Mouse (Mus musculus) kidney, embryonic 16.5 days (tissue): ENCODE data around the gene Slc26a11. TPM values are rescaled to one million over a fixed set of nuclear protein-coding genes. Genes with fewer than 3 reads are reported as not detected.
"Not testable (repeated sequence)": the region's sequence is repeated elsewhere in the genome, so short reads cannot be mapped to it uniquely, and the experiment has no call there.

ENCODE experiments used
- ATAC-seq: fragments of 200-750 bp; cut with Nextera tagmentation; 2 replicates; pipeline ENCODE4 v1.8.0; 2017; ENCODE audit warnings: moderate TSS enrichment; ENCODE audit not compliant: low FRiP score, low TSS enrichment
- H3K27ac ChIP-seq: fragments of 300-500 bp; sonication (generic); 2 replicates; pipeline ENCODE4 v1.5.1; 2014; ENCODE audit warnings: low read length
- H3K27me3 ChIP-seq: fragments of 300-500 bp; sonication (generic); 2 replicates; pipeline ENCODE4 v1.6.1; 2014; ENCODE audit warnings: low read length, control low read depth, mixed read lengths; ENCODE audit not compliant: insufficient read depth
- H3K36me3 ChIP-seq: fragments of 300-500 bp; sonication (generic); 2 replicates; pipeline ENCODE4 v1.6.1; 2014; ENCODE audit warnings: low read length, control low read depth, mixed read lengths; ENCODE audit not compliant: insufficient read depth
- H3K4me1 ChIP-seq: fragments of 300-500 bp; sonication (generic); 2 replicates; pipeline ENCODE4 v1.6.1; 2014; ENCODE audit warnings: low read length, control low read depth, mixed read lengths; ENCODE audit not compliant: insufficient read depth
- H3K4me2 ChIP-seq: fragments of 300-500 bp; sonication (generic); replicated peaks from 2 replicates; pipeline ENCODE4 v1.6.1; 2014; ENCODE audit warnings: low read depth, low read length
- H3K4me3 ChIP-seq: fragments of 300-500 bp; sonication (generic); 2 replicates; pipeline ENCODE4 v1.5.1; 2014; ENCODE audit warnings: mild to moderate bottlenecking, low read length
- H3K9ac ChIP-seq: fragments of 300-500 bp; sonication (generic); replicated peaks from 2 replicates; pipeline ENCODE4 v1.6.1; 2014; ENCODE audit warnings: low read length
- H3K9me3 ChIP-seq: fragments of 300-500 bp; sonication (generic); 2 replicates; pipeline ENCODE4 v1.6.1; 2016; ENCODE audit warnings: low read length, control low read depth
- WGBS: fragments of 180-500 bp; shearing (Covaris S2); extraction: QIAGEN DNeasy Blood & Tissue Kit; methylation state at CpG from one replicate; pipeline ENCODE4 v1.1.7; 2014; 5-methylcytosine and 5-hydroxymethylcytosine counted together
- polyA plus RNA-seq: library from polyadenylated mRNA; unstranded; fragments of >200 nt; fragmentation: Nextera tagmentation; extraction: Ambion mirVana; gene quantifications from 2 replicates; pipeline ENCODE4 v1.2.1, GENCODE M21; 2015

Slc26a11 gene
- polyA plus RNA-seq, 1 experiment from 2014 or later = 12.5 TPM

DNA sequence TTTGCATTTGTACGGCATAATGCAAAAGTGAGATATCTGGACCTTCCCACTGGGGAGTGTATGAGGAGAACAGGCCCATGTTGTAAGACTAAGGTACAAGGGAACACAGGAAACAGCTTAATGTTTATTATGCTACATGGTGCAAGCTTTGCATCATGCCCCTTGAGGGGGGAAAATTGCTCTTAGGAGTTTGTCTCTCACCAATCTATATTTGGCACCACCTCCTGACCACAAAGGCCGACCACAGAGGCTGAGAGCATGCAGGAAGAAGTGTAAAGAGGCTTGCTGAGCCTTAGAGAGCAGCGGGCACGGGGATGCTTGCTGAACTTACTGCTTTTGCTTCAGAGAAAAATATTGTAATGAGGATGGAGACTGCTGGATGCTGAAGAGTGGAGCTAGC is 29.5 kb downstream of the Slc26a11 start:
- peaks cover 5% of the 10 kb centered on the region for H3K27me3 ChIP-seq
- H3K9me3 ChIP-seq = no peaks in the 10 kb centered on the region
- no peak overlapping the region for H3K9ac ChIP-seq
- peaks cover 6% of the 10 kb centered on the region for H3K4me1 ChIP-seq
- no peak overlapping the region for H3K27ac ChIP-seq
- 87% methylated on average over 4 of the region's 4 CpGs for WGBS
- no peak overlapping the region for H3K4me3 ChIP-seq
- H3K36me3 ChIP-seq = no peaks in the 10 kb centered on the region
- H3K4me2 ChIP-seq = no peak overlapping the region
- ATAC-seq = no peak

DNA sequence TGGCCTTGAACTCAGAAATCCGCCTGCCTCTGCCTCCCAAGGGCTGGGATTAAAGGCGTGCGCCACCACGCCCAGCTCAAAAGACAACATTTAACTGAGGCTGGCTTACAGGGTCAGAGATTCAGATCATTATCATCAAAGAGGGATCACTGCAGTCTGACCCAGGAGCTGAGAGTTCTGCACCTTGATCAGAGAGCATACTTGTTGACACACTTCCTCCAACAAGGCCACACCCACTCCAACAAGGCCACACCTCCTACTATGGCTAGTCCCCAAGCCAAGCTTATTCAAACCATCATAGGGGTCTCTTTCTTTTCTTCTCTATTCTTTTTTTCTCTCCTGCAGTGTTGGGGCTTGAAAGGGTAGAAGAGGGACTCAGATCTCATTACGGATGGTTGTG is 30.9 kb downstream of the Slc26a11 start:
- Histone ChIP-seq H3K9me3 (no peaks in the 10 kb centered on the region), H3K27me3 (peaks cover 5% of the 10 kb centered on the region), H3K4me2 (no peak overlapping the region), H3K36me3 (no peaks in the 10 kb centered on the region), H3K4me1 (peaks cover 13% of the 10 kb centered on the region), H3K27ac (no peak overlapping the region), H3K9ac (no peak overlapping the region), H3K4me3 (no peak overlapping the region)
- WGBS = over 99% methylated on average over 5 of the region's 5 CpGs
- no peak for ATAC-seq

DNA sequence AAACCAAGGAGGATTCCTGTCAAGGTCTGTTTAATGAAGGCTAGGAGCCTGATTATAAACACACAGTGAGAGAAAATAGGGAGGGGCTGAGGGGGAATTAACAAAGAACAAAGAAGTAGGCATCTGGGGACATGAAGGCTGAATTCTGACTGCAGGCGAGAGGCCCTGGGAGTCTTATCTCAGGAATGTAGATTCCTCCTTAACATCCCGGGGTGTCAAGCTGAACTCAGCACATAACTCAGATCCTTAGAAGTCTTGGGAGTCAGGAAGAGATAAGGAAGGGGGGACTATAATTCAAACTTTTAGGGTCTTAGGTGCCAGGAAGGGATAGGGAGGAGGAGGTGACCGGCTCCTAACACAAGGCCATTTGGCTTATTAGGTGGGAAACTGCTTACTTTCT is 31.9 kb downstream of the Slc26a11 start:
- not testable (repeated sequence) for H3K27ac ChIP-seq, H3K4me2 ChIP-seq, H3K27me3 ChIP-seq, H3K9me3 ChIP-seq, H3K4me3 ChIP-seq, H3K36me3 ChIP-seq, H3K9ac ChIP-seq, ATAC-seq
- 14% methylated on average over 3 of the region's 3 CpGs for WGBS
- H3K4me1 ChIP-seq = peaks cover 20% of the 10 kb centered on the region

GRCm38 (mm10) chr11:119389851-119390270 is 34.5 kb downstream of the Slc26a11 start:
- peak overlapping the region; percentile 72 for H3K4me3 ChIP-seq
- H3K9me3 ChIP-seq = no peaks in the 10 kb centered on the region
- under 1% methylated on average over 35 of the region's 35 CpGs for WGBS
- peaks cover 15% of the 10 kb centered on the region for H3K27me3 ChIP-seq
- no peaks in the 10 kb centered on the region for H3K36me3 ChIP-seq
- H3K4me2 ChIP-seq = peak overlapping the region; percentile 96
- peak overlapping the region; percentile 77 for H3K9ac ChIP-seq
- peak; percentile 53 for ATAC-seq
- H3K27ac ChIP-seq = peak overlapping the region; percentile 73; the same call in 1 of the 2 replicates
- peaks cover 27% of the 10 kb centered on the region for H3K4me1 ChIP-seq

- Histone ChIP-seq H3K9me3 (no peaks in the 10 kb centered on the region), H3K4me2 (peak overlapping the region; percentile 96), H3K36me3 (no peaks in the 10 kb centered on the region), H3K4me3 (peak overlapping the region; percentile 72), H3K4me1 (peaks cover 27% of the 10 kb centered on the region), H3K27me3 (peaks cover 19% of the 10 kb centered on the region), H3K9ac (peak overlapping the region; percentile 77), H3K27ac (peak overlapping the region; percentile 73)
- ATAC-seq = peak; percentile 53
- 2% methylated on average over 53 of the region's 53 CpGs for WGBS
Observed at GRCm38 (mm10) chr11:119390271-119391231, 35.2 kb downstream of the Slc26a11 start.

DNA sequence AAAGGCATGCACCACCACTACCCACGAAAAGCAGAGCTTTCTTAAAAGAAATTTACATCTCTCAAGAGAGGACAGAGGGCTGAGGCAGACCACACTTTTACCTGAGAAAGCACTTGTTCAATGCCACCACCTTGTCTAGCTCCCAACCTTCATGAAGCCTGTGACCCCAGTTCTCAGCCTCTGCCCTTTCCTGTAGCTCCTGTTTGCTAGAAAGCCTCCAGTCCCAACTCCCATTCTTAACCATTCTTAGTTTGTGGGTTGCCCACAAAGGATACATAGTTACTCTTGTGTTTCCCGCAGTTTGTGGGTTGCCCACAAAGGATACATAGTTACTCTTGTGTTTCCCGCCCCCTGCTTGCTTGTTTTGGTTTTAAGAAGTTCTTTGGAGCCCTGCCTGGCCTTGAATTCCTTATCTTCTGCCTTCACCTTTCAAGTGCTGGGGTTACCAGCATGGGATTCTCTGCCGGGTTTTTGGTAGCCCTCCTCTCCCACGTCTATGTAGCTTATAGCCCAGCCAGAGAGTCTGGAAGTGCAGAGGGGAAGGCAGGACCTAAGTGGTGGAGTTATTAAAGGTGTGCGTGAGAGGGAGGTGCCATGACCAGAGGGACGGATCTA is 36.1 kb downstream of the Slc26a11 start:
- WGBS = 44% methylated on average over 7 of the region's 7 CpGs
- Histone ChIP-seq H3K4me1 (peaks cover 27% of the 10 kb centered on the region), H3K36me3 (no peaks in the 10 kb centered on the region), H3K4me3 (no peak overlapping the region), H3K9me3 (no peaks in the 10 kb centered on the region), H3K27me3 (peaks cover 19% of the 10 kb centered on the region), H3K27ac (no peak overlapping the region), H3K4me2 (peak overlapping the region; percentile 96; the same call in 1 of the 2 replicates), H3K9ac (no peak overlapping the region)
- ATAC-seq = no peak

- Histone ChIP-seq H3K27ac (no peak overlapping the region), H3K4me3 (peak overlapping the region; percentile 69), H3K27me3 (peaks cover 19% of the 10 kb centered on the region), H3K4me1 (peaks cover 27% of the 10 kb centered on the region), H3K9me3 (no peaks in the 10 kb centered on the region), H3K9ac (peak overlapping the region; percentile 69), H3K36me3 (no peaks in the 10 kb centered on the region), H3K4me2 (peak overlapping the region; percentile 85)
- ATAC-seq = no peak
- WGBS = 16% methylated on average over 11 of the region's 12 CpGs
Observed at GRCm38 (mm10) chr11:119392001-119392614, 36.8 kb downstream of the Slc26a11 start.

DNA sequence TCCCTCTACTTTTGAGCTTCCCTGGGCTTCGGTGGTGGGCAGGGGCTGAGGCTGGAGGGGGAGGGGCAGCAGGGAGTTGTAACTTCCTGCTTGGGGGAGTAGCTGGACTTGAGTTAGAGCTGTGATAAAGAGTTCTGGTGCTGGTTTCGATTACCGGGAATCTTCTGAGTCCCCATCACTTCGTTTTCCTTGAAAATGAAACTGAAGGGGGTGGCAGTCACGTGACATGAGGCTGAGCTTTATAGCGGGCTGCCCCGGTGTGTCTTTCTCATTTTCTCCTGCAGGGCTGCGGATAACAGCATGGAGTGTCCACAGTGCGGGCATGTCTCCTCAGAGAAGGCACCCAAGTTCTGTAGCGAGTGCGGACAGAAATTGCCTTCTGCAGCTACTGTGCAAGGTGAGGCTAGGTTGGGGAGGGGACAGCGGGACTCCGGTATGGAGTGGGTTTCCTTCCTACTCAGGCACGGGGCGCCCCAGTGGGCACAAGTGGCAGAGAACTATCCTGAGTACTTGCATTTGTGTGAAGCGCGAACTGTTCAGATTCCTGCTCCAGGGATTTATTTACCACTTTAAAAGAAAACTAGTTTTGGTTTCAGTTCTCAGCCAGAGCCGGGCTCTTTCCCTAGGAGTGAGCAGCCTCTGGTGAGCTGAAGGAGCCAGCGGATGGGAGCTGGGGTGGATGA is 37.6 kb downstream of the Slc26a11 start, which contains the start of gene Rnf213:
Gene Rnf213, plus strand, starts transcription at position 301 of the 683 bp plus-strand sequence.
- H3K27me3 ChIP-seq = peaks cover 19% of the 10 kb centered on the region
- 1% methylated on average over 19 of the region's 19 CpGs for WGBS
- peak within 1 kb of the TSS; percentile 69 for H3K4me3 ChIP-seq
- peak within 1 kb of the TSS; percentile 69 for H3K9ac ChIP-seq
- peak within 1 kb of the TSS; percentile 75 for H3K27ac ChIP-seq
- peaks cover 27% of the 10 kb centered on the region for H3K4me1 ChIP-seq
- H3K36me3 ChIP-seq = no peaks in the 10 kb centered on the region
- no peaks in the 10 kb centered on the region for H3K9me3 ChIP-seq
- H3K4me2 ChIP-seq = peak within 1 kb of the TSS; percentile 85
- peak; percentile 40; the same call in 1 of the 2 replicates for ATAC-seq

DNA sequence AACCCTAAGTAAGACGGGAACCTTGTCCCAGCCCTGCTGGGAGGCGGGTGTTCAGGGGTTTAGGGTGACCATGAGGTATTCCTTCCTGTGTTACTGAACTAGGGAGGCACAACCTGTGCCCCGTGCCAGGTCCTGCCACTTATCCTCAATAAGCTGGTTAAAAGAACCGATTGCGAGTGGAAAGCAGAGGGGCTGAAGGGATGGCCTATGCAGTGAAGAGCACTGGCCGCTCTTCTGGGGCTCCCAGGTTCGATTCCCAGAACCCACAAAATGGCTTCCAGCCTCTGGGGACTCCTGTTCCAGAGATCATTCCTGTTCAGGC is 38.1 kb downstream of the Slc26a11 start:
- WGBS = 24% methylated on average over 7 of the region's 7 CpGs
- peak overlapping the region; percentile 69 for H3K4me3 ChIP-seq
- H3K36me3 ChIP-seq = no peaks in the 10 kb centered on the region
- peaks cover 16% of the 10 kb centered on the region; the same call in 1 of the 2 replicates for H3K27me3 ChIP-seq
- H3K4me1 ChIP-seq = peaks cover 27% of the 10 kb centered on the region
- peak overlapping the region; percentile 69 for H3K9ac ChIP-seq
- peak overlapping the region; percentile 75 for H3K27ac ChIP-seq
- no peaks in the 10 kb centered on the region for H3K9me3 ChIP-seq
- no peak for ATAC-seq
- H3K4me2 ChIP-seq = peak overlapping the region; percentile 85
